Mouse (Mus musculus) liver, embryonic 14.5 days (tissue): Measurements from ENCODE around the gene Arhgef26.

Source experiments
- CTCF ChIP-seq: IDR thresholded peaks from 2 replicates; pipeline ENCODE4 v1.5.1; 2016; ENCODE audit warnings: antibody characterized with exemption, low read depth, control low read depth
- EP300 ChIP-seq: IDR thresholded peaks from 2 replicates; pipeline ENCODE4 v1.6.1; 2016; ENCODE audit warnings: antibody characterized with exemption, low read depth

DNA sequence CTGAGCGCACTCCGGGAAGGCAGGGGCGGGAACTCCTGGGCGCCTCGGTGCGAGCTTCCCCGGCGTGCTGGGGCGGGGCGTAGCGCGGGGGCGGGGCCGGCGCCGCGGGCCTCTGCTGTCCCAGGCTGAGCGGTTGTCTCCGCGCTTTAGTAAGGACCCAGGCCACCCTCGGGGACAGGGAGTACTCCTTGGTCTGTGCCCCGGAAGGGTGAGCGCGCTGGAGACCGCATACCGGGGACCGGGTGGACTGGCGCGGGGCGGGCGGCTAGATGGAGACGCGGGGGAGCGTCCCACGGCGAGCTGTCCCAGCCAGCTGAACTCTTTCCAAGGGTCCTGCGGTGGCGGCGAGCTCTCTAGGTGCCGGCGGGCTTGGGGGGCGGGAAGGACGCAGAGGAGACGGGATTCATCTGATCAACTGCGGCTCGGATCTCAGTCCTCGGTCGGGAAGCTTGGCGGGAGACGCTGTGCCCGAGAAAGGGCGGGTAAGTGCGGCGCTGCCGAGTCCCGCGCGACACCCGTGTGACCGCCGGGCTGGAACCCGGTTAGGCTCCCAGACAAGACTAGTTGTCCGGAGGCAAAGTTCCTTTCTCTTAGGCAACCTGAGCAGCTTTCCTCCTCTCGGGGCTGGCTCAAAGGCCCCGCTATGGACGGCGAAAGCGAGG, 841 bp downstream of the Arhgef26 start:
- TF ChIP-seq CTCF (no peak), EP300 (no peak)
